Mouse (Mus musculus): ENCODE results near the gene Tecpr2.
A peak's percentile ranks its signal among the peaks of the same experiment; 100 is the strongest.
"Not testable (repeated sequence)": the region's sequence is repeated elsewhere in the genome, so short reads cannot be mapped to it uniquely, and the experiment has no call there.

Tecpr2 gene

GRCm38 (mm10) chr12:110889036-110890020 lies at the start of gene Tecpr2, which contains the start of gene Cinp:
Tecpr2 (plus strand) TSS chr12:110889264.
Cinp (minus strand) TSS chr12:110889145.
- DNase-seq: peak; percentile 98

- peak; percentile 91 to 93 for DNase-seq
Observed at GRCm38 (mm10) chr12:110840348-110841198, 48.5 kb upstream of the Tecpr2 start, which contains the start of gene Mok. Mok (minus strand) TSS chr12:110840939.

- no peak for DNase-seq
Observed at GRCm38 (mm10) chr12:110841731-110842493, 47.2 kb upstream of the Tecpr2 start.

- peak; percentile 54 to 57 for DNase-seq
Observed at GRCm38 (mm10) chr12:110843194-110844048, 45.6 kb upstream of the Tecpr2 start.

GRCm38 (mm10) chr12:110844227-110845130 lies 44.6 kb upstream of the Tecpr2 start:
- DNase-seq: no peak

- DNase-seq: peak; percentile 45 to 58
Observed at GRCm38 (mm10) chr12:110845131-110845880, 43.8 kb upstream of the Tecpr2 start.

GRCm38 (mm10) chr12:110846191-110846765 lies 42.8 kb upstream of the Tecpr2 start:
- no peak for DNase-seq

- peak; percentile 56 to 66 for DNase-seq
Observed at GRCm38 (mm10) chr12:110850010-110850928, 38.8 kb upstream of the Tecpr2 start, which contains the start of gene Zfp839. Zfp839 (plus strand) TSS chr12:110850253.

GRCm38 (mm10) chr12:110850929-110851256 lies 38.2 kb upstream of the Tecpr2 start:
- DNase-seq: no peak

GRCm38 (mm10) chr12:110851414-110851813 lies 37.6 kb upstream of the Tecpr2 start:
- no peak for DNase-seq

- DNase-seq: no peak
Observed at GRCm38 (mm10) chr12:110851923-110852322, 37.1 kb upstream of the Tecpr2 start.

- no peak for DNase-seq
Observed at GRCm38 (mm10) chr12:110854786-110855737, 34.0 kb upstream of the Tecpr2 start.

GRCm38 (mm10) chr12:110857196-110857595 lies 31.9 kb upstream of the Tecpr2 start:
- DNase-seq: no peak

GRCm38 (mm10) chr12:110858681-110859080 lies 30.4 kb upstream of the Tecpr2 start:
- not testable (repeated sequence) for DNase-seq

- no peak for DNase-seq
Observed at GRCm38 (mm10) chr12:110860293-110860692, 28.8 kb upstream of the Tecpr2 start.

- DNase-seq: no peak
Observed at GRCm38 (mm10) chr12:110861256-110861655, 27.8 kb upstream of the Tecpr2 start.

GRCm38 (mm10) chr12:110864008-110864407 lies 25.1 kb upstream of the Tecpr2 start:
- no peak for DNase-seq
